Mouse (Mus musculus) left cerebral cortex, adult 11 months (tissue): ENCODE results near the gene Gdf1.

Source experiments
- DNase-seq: peaks from one replicate; pipeline ENCODE4 v3.0.0; 2022; ENCODE audit warnings: low spot score

Gdf1 gene

DNA sequence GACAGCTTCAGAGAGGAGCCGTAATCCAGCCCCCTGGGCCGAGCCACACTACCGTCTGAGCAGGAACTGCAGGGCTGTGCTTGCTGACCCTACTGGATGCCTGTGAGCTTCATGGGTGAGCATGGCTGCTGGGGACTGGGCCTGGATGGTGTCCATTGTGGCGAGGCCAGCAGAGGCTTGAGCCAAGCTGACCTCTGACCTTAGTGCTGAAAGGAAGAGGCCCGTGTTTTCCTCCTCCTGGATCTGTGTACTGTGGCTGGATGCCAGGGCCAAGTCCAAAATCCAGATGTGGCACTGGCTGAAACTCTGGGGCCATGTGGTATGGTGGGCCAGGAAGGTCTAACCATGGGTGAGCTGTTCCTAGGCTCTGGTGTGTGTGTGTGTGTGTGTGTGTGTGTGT is 34.4 kb downstream of the Gdf1 start:
- no peak for DNase-seq

DNA sequence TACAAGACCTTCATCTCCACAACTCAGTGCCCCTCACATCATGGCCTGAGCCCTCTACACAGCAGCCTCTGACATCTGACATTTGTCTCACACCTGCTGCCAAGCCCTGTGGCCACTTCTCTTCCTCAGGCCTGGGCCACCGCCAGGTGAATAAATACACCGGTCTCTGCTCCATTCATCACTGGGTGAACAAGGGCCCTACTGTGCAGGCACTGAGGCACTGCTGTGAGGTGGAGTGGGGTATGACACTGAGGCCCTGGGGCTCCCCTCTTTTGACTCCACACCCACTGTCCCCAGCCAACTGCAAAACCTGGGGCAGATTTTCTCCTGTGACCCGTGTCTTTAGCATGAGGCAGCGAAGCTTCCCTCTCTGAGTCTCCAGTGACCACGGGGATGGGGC is 37.0 kb downstream of the Gdf1 start:
- DNase-seq, result no peak

DNA sequence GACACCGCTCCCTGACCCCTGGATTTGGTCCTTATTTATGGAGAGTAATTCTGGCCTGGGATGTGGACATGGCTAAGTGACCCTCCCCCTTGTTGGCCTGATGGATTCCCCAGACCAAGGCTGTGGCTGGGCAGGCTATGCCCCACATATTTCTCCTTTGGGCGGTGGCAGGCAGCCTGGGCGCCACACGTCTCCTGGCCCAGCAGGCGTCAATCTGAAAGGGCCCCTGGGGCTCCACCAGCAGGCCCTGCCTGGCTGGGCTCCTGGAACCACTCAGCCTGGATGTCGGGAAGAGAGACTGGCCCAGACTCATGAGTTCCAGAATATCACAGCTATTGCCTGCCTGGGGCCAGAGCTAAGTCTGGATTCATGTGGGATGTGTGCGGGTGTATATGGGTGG is 40.9 kb downstream of the Gdf1 start:
- DNase-seq, result no peak

DNA sequence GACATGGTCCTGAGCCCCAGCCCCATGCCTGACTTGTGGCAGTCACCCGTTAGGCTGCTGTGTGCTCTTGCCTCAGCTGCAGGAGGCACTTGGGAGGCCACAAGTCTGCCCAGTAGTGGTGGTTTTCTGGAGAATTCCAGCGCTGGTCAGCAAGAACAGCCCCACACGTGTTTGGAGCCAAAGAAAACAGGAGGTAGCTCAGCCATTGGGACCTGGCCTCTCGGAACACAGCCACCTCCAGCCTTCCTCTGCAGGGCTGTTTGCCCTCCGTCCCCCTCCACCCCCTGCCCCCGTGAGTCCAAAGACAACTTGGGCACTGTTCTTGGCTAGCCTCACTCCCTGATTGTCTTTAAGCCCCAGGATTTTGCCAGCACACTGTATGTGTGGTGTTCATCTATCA is 42.3 kb downstream of the Gdf1 start:
- no peak for DNase-seq

DNA sequence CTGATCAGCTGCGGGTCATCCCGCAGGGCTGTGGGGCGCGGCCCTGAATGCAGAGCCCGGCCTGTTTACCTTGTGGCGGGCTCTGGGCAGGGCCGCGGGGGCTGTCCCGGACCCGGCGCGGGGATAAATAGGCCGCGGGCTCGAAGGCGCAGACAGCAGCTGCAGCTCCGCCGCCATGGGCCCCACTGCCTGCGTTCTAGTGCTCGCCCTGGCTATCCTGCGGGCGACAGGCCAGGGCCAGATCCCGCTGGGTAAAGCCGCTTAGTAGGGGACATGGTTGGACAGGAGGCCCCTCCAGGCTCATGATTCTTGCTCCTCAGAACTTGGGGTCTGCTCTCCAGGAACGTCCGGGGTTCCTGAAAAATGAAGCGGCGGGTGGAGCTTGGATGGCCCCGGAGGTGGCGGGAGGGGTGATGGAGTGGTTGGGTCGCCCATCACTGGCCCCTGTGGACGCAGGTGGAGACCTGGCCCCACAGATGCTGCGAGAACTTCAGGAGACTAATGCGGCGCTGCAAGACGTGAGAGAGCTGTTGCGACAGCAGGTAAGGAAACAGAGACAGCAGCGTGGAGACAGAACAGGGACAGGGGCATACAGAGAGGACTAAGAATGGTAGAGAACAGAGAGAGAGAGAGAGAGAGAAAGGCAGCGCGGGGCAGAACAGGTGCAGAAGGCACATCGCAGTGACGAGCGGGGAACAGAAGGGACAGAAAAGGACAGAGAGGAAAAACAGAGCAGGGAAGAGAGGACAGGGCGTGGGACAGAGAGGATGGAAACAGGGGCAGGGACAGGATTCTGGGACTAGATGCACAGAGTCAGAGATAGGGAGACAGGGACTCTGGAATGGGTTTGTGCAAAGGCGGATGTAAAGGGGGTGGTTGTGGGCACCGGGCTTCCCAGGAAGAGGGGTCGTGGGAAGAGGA is 44.0 kb downstream of the Gdf1 start, which contains the start of gene Comp:
TSS of gene Comp (plus strand) at position 162 of the 921 bp plus-strand sequence.
- no peak for DNase-seq

DNA sequence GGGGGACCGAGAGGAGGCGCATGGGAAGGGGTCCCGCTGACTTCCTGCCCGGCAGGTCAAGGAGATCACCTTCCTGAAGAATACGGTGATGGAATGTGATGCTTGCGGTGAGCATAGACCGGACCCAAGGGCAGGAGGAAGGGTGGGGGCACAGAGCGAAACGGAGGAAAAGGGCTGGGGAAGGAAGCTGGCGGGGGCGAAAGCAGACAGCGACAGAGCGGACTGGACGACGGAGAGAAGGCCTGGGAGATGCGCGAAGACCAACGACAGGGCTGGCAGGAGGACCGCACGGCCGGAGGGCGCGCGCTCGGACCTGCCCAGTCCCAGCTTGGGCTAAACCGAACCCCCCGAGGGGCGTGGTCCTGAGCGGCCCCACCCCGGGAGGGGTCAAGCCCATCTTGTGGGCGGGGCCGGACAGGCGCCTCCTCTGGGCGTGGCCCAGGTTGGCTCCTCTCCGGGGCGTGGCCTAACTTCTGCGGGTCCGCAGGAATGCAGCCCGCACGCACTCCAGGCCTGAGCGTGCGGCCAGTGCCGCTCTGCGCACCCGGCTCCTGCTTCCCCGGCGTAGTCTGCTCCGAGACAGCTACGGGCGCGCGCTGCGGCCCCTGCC is 44.8 kb downstream of the Gdf1 start:
- DNase-seq, result no peak

DNA sequence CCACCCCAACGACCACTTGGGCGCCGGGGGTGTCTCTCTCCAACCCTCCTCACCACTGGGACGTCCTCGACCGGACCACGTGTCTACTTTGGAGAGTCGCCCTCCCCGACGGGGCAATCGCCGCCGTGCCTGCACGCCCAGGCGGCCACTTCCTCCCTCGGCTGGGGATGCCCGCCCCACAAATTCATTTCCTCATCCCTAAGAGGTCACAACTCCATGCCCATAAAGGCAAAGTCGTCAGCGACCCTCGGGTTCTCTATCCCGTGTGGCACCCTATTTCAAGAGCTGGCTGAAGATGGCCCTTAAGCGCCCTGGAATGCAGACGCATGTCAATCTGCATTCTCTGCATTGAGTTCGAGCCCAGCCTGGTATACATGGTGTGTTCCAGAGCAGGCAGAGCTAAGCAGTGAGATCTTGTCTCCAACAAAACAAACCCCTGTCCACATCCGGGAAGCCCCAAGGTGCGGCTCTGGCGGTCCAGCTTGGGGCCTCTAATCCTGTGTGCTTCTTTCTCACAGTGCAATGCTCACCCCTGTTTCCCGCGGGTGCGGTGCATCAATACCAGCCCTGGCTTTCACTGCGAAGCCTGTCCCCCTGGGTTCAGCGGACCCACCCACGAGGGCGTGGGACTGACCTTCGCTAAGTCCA is 45.7 kb downstream of the Gdf1 start:
- no peak for DNase-seq

DNA sequence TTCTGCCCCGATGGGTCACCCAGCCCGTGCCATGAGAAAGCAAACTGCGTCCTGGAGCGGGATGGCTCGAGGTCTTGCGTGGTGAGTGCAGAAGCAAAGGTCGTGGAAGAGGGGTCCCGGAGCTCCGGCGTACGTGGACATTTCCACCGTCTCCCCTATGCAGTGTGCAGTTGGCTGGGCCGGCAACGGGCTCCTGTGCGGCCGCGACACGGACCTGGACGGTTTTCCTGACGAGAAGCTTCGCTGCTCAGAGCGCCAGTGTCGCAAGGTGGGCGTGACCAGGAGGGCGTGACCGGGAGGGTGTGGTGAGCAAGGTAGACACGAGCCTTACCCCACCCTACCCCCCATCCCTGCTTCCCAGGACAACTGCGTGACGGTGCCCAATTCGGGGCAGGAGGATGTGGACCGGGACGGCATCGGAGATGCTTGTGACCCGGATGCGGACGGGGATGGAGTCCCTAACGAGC is 46.7 kb downstream of the Gdf1 start:
- no peak for DNase-seq

GRCm38 (mm10) chr8:70377049-70377448 is 47.4 kb downstream of the Gdf1 start:
- DNase-seq, result no peak

DNA sequence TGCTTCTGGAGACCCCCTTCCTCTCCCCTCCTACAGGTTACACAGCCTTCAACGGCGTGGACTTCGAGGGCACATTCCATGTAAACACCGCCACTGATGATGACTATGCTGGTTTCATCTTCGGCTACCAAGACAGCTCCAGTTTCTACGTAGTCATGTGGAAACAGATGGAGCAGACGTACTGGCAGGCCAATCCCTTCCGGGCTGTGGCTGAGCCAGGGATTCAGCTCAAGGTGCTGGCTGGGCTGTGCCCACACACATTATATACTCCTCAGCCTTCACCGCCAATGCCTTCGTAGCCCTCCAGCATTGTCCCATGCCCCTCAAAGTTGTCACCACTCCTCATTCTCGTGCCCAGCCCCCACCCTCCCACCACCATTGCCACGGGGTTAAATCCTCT is 50.5 kb downstream of the Gdf1 start:
- no peak for DNase-seq
